Mouse (Mus musculus) liver, embryonic 12.5 days (tissue): ENCODE results near the gene Aph1a. TPM values are rescaled to one million over a fixed set of nuclear protein-coding genes. Genes with fewer than 3 reads are reported as not detected.

ENCODE experiments used
- ATAC-seq: fragments of 200-750 bp; cut with Nextera tagmentation; 2 replicates; pipeline ENCODE4 v1.8.0; 2017; ENCODE audit warnings: moderate number of reproducible peaks, mild to moderate bottlenecking, moderate library complexity
- H3K27ac ChIP-seq: fragments of 300-500 bp; sonication (generic); 2 replicates; pipeline ENCODE4 v1.5.1; 2016; ENCODE audit warnings: mild to moderate bottlenecking
- H3K27me3 ChIP-seq: fragments of 300-500 bp; sonication (generic); replicated peaks from 2 replicates; pipeline ENCODE4 v1.6.1; 2016; ENCODE audit warnings: mild to moderate bottlenecking, moderate library complexity
- H3K36me3 ChIP-seq: fragments of 300-500 bp; sonication (generic); 2 replicates; pipeline ENCODE4 v1.6.1; 2016; ENCODE audit warnings: mild to moderate bottlenecking, moderate library complexity
- H3K4me1 ChIP-seq: fragments of 300-500 bp; sonication (generic); 2 replicates; pipeline ENCODE4 v1.6.1; 2016
- H3K4me2 ChIP-seq: fragments of 300-500 bp; sonication (generic); 2 replicates; pipeline ENCODE4 v1.6.1; 2016; ENCODE audit warnings: mild to moderate bottlenecking, moderate library complexity
- H3K4me3 ChIP-seq: fragments of 300-500 bp; sonication (generic); 2 replicates; pipeline ENCODE4 v1.5.1; 2016; ENCODE audit warnings: mild to moderate bottlenecking, moderate library complexity
- H3K9ac ChIP-seq: fragments of 300-500 bp; sonication (generic); 2 replicates; pipeline ENCODE4 v1.6.1; 2016; ENCODE audit warnings: mild to moderate bottlenecking, moderate library complexity
- H3K9me3 ChIP-seq: fragments of 300-500 bp; sonication (generic); replicated peaks from 2 replicates; pipeline ENCODE4 v1.6.1; 2016; ENCODE audit warnings: mild to moderate bottlenecking, moderate library complexity
- WGBS: fragments of 180-500 bp; shearing (Covaris S2); methylation state at CpG from one replicate; pipeline ENCODE4 v1.1.7; 2016; ENCODE audit not compliant: insufficient replicate concordance; 5-methylcytosine and 5-hydroxymethylcytosine counted together
- polyA plus RNA-seq: library from polyadenylated mRNA; unstranded; fragments of >200 nt; fragmentation: Nextera tagmentation; extraction: Ambion mirVana; gene quantifications from 2 replicates; pipeline ENCODE4 v1.2.1, GENCODE M21; 2016

Gene Aph1a
- polyA plus RNA-seq, 1 experiment from 2014 or later = 19.0 TPM

GRCm38 (mm10) chr3:95865571-95865970 is 28.2 kb upstream of the Aph1a start:
- Histone ChIP-seq H3K27me3 (no peaks in the 10 kb centered on the region), H3K36me3 (peaks cover 77% of the 10 kb centered on the region), H3K4me1 (peaks cover 23% of the 10 kb centered on the region), H3K9ac (no peak overlapping the region), H3K9me3 (no peaks in the 10 kb centered on the region), H3K4me2 (no peak overlapping the region), H3K27ac (no peak overlapping the region), H3K4me3 (no peak overlapping the region)
- 92% methylated on average over 20 of the region's 20 CpGs for WGBS
- ATAC-seq = no peak

- no peak for ATAC-seq
- Histone ChIP-seq H3K4me1 (peaks cover 26% of the 10 kb centered on the region), H3K27me3 (no peaks in the 10 kb centered on the region), H3K27ac (no peak overlapping the region), H3K9me3 (no peaks in the 10 kb centered on the region), H3K36me3 (peaks cover 77% of the 10 kb centered on the region), H3K4me2 (no peak overlapping the region), H3K9ac (no peak overlapping the region), H3K4me3 (no peak overlapping the region)
- WGBS = 82% methylated on average over 5 of the region's 5 CpGs
These were observed 27.7 kb upstream of the Aph1a start for GRCm38 (mm10) chr3:95866071-95866470.

- WGBS = 85% methylated on average over 2 of the region's 2 CpGs
- no peak overlapping the region for H3K27ac ChIP-seq
- H3K36me3 ChIP-seq = peaks cover 71% of the 10 kb centered on the region
- ATAC-seq = no peak
- no peaks in the 10 kb centered on the region for H3K27me3 ChIP-seq
- H3K9me3 ChIP-seq = no peaks in the 10 kb centered on the region
- no peak overlapping the region for H3K4me3 ChIP-seq
- no peak overlapping the region for H3K9ac ChIP-seq
- H3K4me2 ChIP-seq = no peak overlapping the region
- H3K4me1 ChIP-seq = peaks cover 31% of the 10 kb centered on the region
These were observed 26.4 kb upstream of the Aph1a start for GRCm38 (mm10) chr3:95867408-95867807.

- 6% methylated on average over 15 of the region's 15 CpGs for WGBS
- peak overlapping the region; percentile 81 for H3K9ac ChIP-seq
These were observed 22.8 kb upstream of the Aph1a start for GRCm38 (mm10) chr3:95870976-95871375.

GRCm38 (mm10) chr3:95871392-95871867 is 22.3 kb upstream of the Aph1a start, which contains the start of gene Mrps21:
Gene Mrps21 (minus strand): TSS chr3:95871519.
- Histone ChIP-seq H3K4me3 (peak within 1 kb of the TSS; percentile 69), H3K27ac (peak within 1 kb of the TSS; percentile 87), H3K4me2 (peak within 1 kb of the TSS; percentile 76), H3K9ac (peak within 1 kb of the TSS; percentile 81), H3K36me3 (peaks cover 48% of the 10 kb centered on the region), H3K9me3 (no peaks in the 10 kb centered on the region), H3K27me3 (no peaks in the 10 kb centered on the region), H3K4me1 (peaks cover 47% of the 10 kb centered on the region)
- peak; percentile 94 for ATAC-seq
- WGBS = 1% methylated on average over 33 of the region's 33 CpGs

More at GRCm38 (mm10) chr3:95870976-95871375, 22.8 kb upstream of the Aph1a start:
- peaks cover 52% of the 10 kb centered on the region for H3K36me3 ChIP-seq
- H3K4me2 ChIP-seq = peak overlapping the region; percentile 76
- H3K4me1 ChIP-seq = peaks cover 47% of the 10 kb centered on the region
- H3K4me3 ChIP-seq = peak overlapping the region; percentile 69
- H3K27me3 ChIP-seq = no peaks in the 10 kb centered on the region
- no peaks in the 10 kb centered on the region for H3K9me3 ChIP-seq
- ATAC-seq = peak; percentile 56
- peak overlapping the region; percentile 87 for H3K27ac ChIP-seq

GRCm38 (mm10) chr3:95872048-95872447 is 21.7 kb upstream of the Aph1a start:
- Histone ChIP-seq H3K27me3 (no peaks in the 10 kb centered on the region), H3K27ac (peak overlapping the region; percentile 87), H3K4me3 (peak overlapping the region; percentile 69), H3K9ac (peak overlapping the region; percentile 81), H3K9me3 (no peaks in the 10 kb centered on the region), H3K4me2 (peak overlapping the region; percentile 76), H3K36me3 (peaks cover 42% of the 10 kb centered on the region), H3K4me1 (peaks cover 47% of the 10 kb centered on the region)
- WGBS = 59% methylated on average over 7 of the region's 7 CpGs
- ATAC-seq = no peak

- Histone ChIP-seq H3K9ac (no peak overlapping the region), H3K27ac (no peak overlapping the region), H3K27me3 (peaks cover 16% of the 10 kb centered on the region), H3K4me3 (no peak overlapping the region), H3K4me2 (no peak overlapping the region), H3K9me3 (no peaks in the 10 kb centered on the region), H3K4me1 (peaks cover 44% of the 10 kb centered on the region), H3K36me3 (0 out of 2 replicates have a peak, but pooled peaks cover 9% of the 10 kb centered on the region)
- no peak for ATAC-seq
- WGBS = 75% methylated on average over 4 of the region's 4 CpGs
These were observed 14.7 kb upstream of the Aph1a start for GRCm38 (mm10) chr3:95879063-95879462.

GRCm38 (mm10) chr3:95881979-95882815 is 11.6 kb upstream of the Aph1a start, which contains the start of gene Ciart:
Gene Ciart (minus strand): TSS chr3:95882251.
- peak; percentile 94 for ATAC-seq
- Histone ChIP-seq H3K27ac (peak within 1 kb of the TSS; percentile 38; the same call in 1 of the 2 replicates), H3K9ac (peak within 1 kb of the TSS; percentile 55), H3K4me1 (peaks cover 28% of the 10 kb centered on the region), H3K4me3 (peak within 1 kb of the TSS; percentile 58), H3K27me3 (peaks cover 21% of the 10 kb centered on the region), H3K9me3 (no peaks in the 10 kb centered on the region), H3K36me3 (0 out of 2 replicates have a peak, but pooled peaks cover 3% of the 10 kb centered on the region), H3K4me2 (peak within 1 kb of the TSS; percentile 93)
- 2% methylated on average over 66 of the region's 66 CpGs for WGBS

GRCm38 (mm10) chr3:95882816-95883425 is 10.8 kb upstream of the Aph1a start:
- H3K9me3 ChIP-seq = no peaks in the 10 kb centered on the region
- H3K4me3 ChIP-seq = peak overlapping the region; percentile 58
- ATAC-seq = no peak
- peak overlapping the region; percentile 93 for H3K4me2 ChIP-seq
- H3K4me1 ChIP-seq = peaks cover 24% of the 10 kb centered on the region
- H3K9ac ChIP-seq = peak overlapping the region; percentile 55
- WGBS = 3% methylated on average over 24 of the region's 24 CpGs
- no peaks in the 10 kb centered on the region for H3K36me3 ChIP-seq
- peaks cover 21% of the 10 kb centered on the region for H3K27me3 ChIP-seq
- peak overlapping the region; percentile 38; the same call in 1 of the 2 replicates for H3K27ac ChIP-seq

- no peak for ATAC-seq
- peaks cover 24% of the 10 kb centered on the region for H3K4me1 ChIP-seq
- no peak overlapping the region for H3K9ac ChIP-seq
- WGBS = 69% methylated on average over 5 of the region's 5 CpGs
- no peak overlapping the region for H3K4me2 ChIP-seq
- H3K27ac ChIP-seq = no peak overlapping the region
- no peaks in the 10 kb centered on the region for H3K9me3 ChIP-seq
- H3K36me3 ChIP-seq = no peaks in the 10 kb centered on the region
- no peak overlapping the region for H3K4me3 ChIP-seq
- peaks cover 21% of the 10 kb centered on the region for H3K27me3 ChIP-seq
These were observed 9.4 kb upstream of the Aph1a start for GRCm38 (mm10) chr3:95884400-95884799.

- H3K4me2 ChIP-seq = no peak overlapping the region
- no peak for ATAC-seq
- H3K4me1 ChIP-seq = peaks cover 26% of the 10 kb centered on the region
- WGBS = 75% methylated on average over 4 of the region's 4 CpGs
- no peak overlapping the region for H3K27ac ChIP-seq
- H3K36me3 ChIP-seq = no peaks in the 10 kb centered on the region
- no peak overlapping the region for H3K4me3 ChIP-seq
- H3K27me3 ChIP-seq = peaks cover 9% of the 10 kb centered on the region
- no peak overlapping the region for H3K9ac ChIP-seq
- no peaks in the 10 kb centered on the region for H3K9me3 ChIP-seq
These were observed 6.2 kb upstream of the Aph1a start for GRCm38 (mm10) chr3:95887596-95887995.

GRCm38 (mm10) chr3:95889664-95890063 is 4.1 kb upstream of the Aph1a start:
- no peak overlapping the region for H3K9ac ChIP-seq
- no peak for ATAC-seq
- peaks cover 29% of the 10 kb centered on the region for H3K4me1 ChIP-seq
- no peak overlapping the region for H3K4me3 ChIP-seq
- peaks cover 5% of the 10 kb centered on the region; the same call in 1 of the 2 replicates for H3K27me3 ChIP-seq
- H3K4me2 ChIP-seq = no peak overlapping the region
- H3K9me3 ChIP-seq = no peaks in the 10 kb centered on the region
- no peaks in the 10 kb centered on the region for H3K36me3 ChIP-seq
- 77% methylated on average over 3 of the region's 3 CpGs for WGBS
- H3K27ac ChIP-seq = no peak overlapping the region
